Mouse (Mus musculus): ENCODE results near the gene Nr4a1.

- TF ChIP-seq CTCF (IDR thresholded peaks at IDR 0.05; ENCODE audit: low read depth, low read length) (no peak), GATA1 (IDR thresholded peaks at IDR 0.05; ENCODE audit: borderline replicate concordance, low read length) (no peak)
Observed at GRCm38 (mm10) chr15:101230995-101231647, 22.9 kb upstream of the Nr4a1 start.
